Mouse (Mus musculus) spleen, adult 2 months (tissue): Measurements from ENCODE around the gene Fdx1l. TPM values are rescaled to one million over a fixed set of nuclear protein-coding genes. Genes with fewer than 3 reads are reported as not detected.

Experiments used
- DNase-seq, 2 experiments: peaks; one replicate each; pipeline versions ENCODE4 v3.0.0 to v3.0.0-alpha.2; 2012 to 2021; ENCODE audit warnings: low spot score in 2 of 2, low read depth in 1 of 2
- H3K27ac ChIP-seq: fragments of 200-500 bp; 2 replicates; pipeline ENCODE4 v1.5.1; 2012; ENCODE audit warnings: low read length, inconsistent platforms; ENCODE audit not compliant: insufficient read depth
- H3K27me3 ChIP-seq: fragments of 200-500 bp; 2 replicates; pipeline ENCODE4 v1.6.1; 2012; ENCODE audit warnings: mild to moderate bottlenecking, moderate library complexity, low read length, inconsistent platforms; ENCODE audit not compliant: control insufficient read depth, insufficient read depth
- H3K36me3 ChIP-seq: fragments of 200-500 bp; 2 replicates; pipeline ENCODE4 v1.6.1; 2012; ENCODE audit warnings: mild to moderate bottlenecking, low read length, inconsistent platforms; ENCODE audit not compliant: control insufficient read depth, insufficient read depth
- H3K4me1 ChIP-seq: fragments of 200-500 bp; 2 replicates; pipeline ENCODE4 v1.6.1; 2011; ENCODE audit warnings: inconsistent platforms; ENCODE audit not compliant: control insufficient read depth, insufficient read depth, insufficient read length
- H3K4me3 ChIP-seq: fragments of 200-500 bp; 2 replicates; pipeline ENCODE4 v1.5.1; 2011; ENCODE audit warnings: mild to moderate bottlenecking, inconsistent platforms; ENCODE audit not compliant: insufficient read depth, insufficient read length; ENCODE audit errors: extremely low read depth
- CTCF ChIP-seq: fragments of 200-500 bp; IDR thresholded peaks from 2 replicates; pipeline ENCODE4 v1.5.1; 2011; ENCODE audit warnings: mild to moderate bottlenecking, inconsistent platforms; ENCODE audit not compliant: insufficient read depth, insufficient read length, insufficient replicate concordance; ENCODE audit errors: extremely low read depth
- POLR2A ChIP-seq: fragments of 200-500 bp; IDR thresholded peaks from 2 replicates; pipeline ENCODE4 v1.6.1; 2011; ENCODE audit warnings: low read depth, low read length, inconsistent platforms
- WGBS: fragments of 180-500 bp; shearing (Covaris S2); methylation state at CpG from one replicate; pipeline ENCODE4 v1.1.7; 2018; 5-methylcytosine and 5-hydroxymethylcytosine counted together
- polyA plus RNA-seq: library from polyadenylated mRNA; depleted of rRNA; stranded (reverse); fragments of >200 nt; gene quantifications from 2 replicates; pipeline ENCODE4 v1.2.3, GENCODE M21; 2012

The Fdx1l gene
- polyA plus RNA-seq, 1 experiment = 38.3 TPM

DNA sequence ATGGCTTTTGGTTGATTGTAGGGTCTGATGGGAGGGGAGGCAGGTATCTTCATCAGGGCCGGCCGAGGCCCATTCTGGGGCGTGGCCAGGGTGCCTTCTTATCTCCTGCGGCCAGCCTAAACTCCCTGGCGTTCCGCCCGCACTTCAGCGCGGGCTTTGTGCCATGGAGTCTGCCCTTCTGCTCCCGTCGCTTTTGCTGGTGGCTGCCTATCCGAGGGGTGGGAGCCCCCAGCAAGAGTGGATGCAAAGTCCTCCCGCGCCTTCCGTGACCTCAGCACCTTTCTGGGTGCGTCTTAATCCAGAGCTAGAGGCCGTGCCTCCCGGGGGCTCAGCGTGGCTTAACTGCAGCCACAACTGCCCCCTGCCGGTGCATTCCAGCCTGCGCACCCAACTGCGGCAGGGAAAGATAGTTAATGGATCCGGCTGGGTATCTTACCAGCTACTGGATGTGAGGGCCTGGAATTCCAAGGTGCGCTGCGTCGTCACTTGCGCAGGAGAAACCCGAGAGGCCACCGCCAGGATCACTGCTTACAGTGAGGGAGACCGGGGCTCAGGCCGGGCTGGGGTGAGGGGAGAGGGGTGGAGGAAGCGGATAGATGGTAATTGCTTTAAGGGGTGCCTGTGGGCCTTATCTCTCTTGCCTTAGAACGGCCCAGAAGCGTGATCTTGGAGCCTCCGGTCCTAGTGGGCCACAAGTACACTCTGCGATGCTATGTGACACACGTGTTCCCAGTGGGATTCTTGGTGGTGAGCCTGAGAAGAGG is 43.9 kb downstream of the Fdx1l start, which contains the start of gene Icam4:
TSS of gene Icam4 (plus strand) at position 83 of the 764 bp plus-strand sequence.
- H3K36me3 ChIP-seq = peaks cover 27% of the 10 kb centered on the region
- peaks cover 22% of the 10 kb centered on the region for H3K4me1 ChIP-seq
- H3K27me3 ChIP-seq = peaks cover 8% of the 10 kb centered on the region
- 5% methylated on average over 37 of the region's 37 CpGs for WGBS
- DNase-seq = peak in 1 of 2 experiments; percentile 76
- peak within 1 kb of the TSS; percentile 26 for H3K4me3 ChIP-seq
- TF ChIP-seq POLR2A = no peak
- peak; percentile 85 for TF ChIP-seq CTCF
- H3K27ac ChIP-seq = peak within 1 kb of the TSS; percentile 34; the same call in 1 of the 2 replicates

DNA sequence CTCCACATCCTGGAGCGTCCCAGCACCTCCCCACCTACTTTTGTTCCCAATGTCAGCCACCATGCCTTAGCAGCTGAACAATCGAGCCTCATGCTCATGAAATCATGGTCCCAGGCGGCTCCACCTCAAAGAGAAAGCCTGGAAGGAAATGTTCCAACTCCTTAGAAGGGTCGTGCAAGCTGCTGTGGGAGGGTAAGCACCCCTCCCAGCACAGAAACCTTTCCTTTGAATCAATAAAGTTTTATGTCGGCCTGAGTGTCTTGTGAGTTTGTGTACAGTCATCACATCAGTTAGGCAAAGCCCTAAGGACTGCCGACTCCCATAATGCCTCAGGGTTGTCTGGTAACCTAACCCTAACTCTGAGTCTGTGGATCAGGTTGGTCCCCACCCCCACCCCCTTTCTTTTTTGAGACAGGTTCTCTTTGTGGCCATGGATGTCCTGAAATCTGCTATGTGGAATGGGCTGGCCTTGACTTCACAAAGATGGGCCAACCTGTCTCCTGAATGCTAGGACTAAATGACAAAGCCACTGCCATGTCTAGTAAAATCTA is 44.8 kb downstream of the Fdx1l start:
- Histone ChIP-seq H3K4me3 (no peak overlapping the region), H3K27ac (no peak overlapping the region; the same call in 1 of the 2 replicates), H3K27me3 (peaks cover 6% of the 10 kb centered on the region; the same call in 1 of the 2 replicates), H3K4me1 (peaks cover 22% of the 10 kb centered on the region), H3K36me3 (peaks cover 32% of the 10 kb centered on the region)
- WGBS = 82% methylated on average over 6 of the region's 6 CpGs
- TF ChIP-seq CTCF = no peak
- no peak for TF ChIP-seq POLR2A
- DNase-seq = no peak

DNA sequence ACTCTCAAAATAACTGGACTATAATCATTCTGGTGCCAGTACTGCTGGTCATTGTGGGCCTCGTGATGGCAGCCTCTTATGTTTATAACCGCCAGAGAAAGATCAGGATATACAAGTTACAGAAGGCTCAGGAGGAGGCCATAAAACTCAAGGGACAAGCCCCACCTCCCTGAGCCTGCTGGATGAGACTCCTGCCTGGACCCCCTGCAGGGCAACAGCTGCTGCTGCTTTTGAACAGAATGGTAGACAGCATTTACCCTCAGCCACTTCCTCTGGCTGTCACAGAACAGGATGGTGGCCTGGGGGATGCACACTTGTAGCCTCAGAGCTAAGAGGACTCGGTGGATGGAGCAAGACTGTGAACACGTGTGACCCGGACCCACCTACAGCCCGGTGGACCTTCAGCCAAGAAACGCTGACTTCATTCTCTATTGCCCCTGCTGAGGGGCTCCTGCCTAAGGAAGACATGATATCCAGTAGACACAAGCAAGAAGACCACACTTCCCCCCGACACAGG is 45.6 kb downstream of the Fdx1l start:
- no peak for DNase-seq
- H3K27me3 ChIP-seq = 0 out of 2 replicates have a peak, but pooled peaks cover 2% of the 10 kb centered on the region
- H3K4me3 ChIP-seq = no peak overlapping the region
- H3K36me3 ChIP-seq = peaks cover 32% of the 10 kb centered on the region
- TF ChIP-seq POLR2A = no peak
- no peak for TF ChIP-seq CTCF
- 87% methylated on average over 8 of the region's 8 CpGs for WGBS
- peaks cover 14% of the 10 kb centered on the region; the same call in 1 of the 2 replicates for H3K4me1 ChIP-seq
- H3K27ac ChIP-seq = no peak overlapping the region

GRCm38 (mm10) chr9:21026849-21027248 is 46.6 kb downstream of the Fdx1l start:
- Histone ChIP-seq H3K36me3 (peaks cover 38% of the 10 kb centered on the region), H3K27ac (no peak overlapping the region), H3K4me1 (peaks cover 8% of the 10 kb centered on the region; the same call in 1 of the 2 replicates), H3K27me3 (no peaks in the 10 kb centered on the region), H3K4me3 (no peak overlapping the region)
- no peak for TF ChIP-seq POLR2A
- TF ChIP-seq CTCF = no peak
- 92% methylated on average over 12 of the region's 12 CpGs for WGBS
- DNase-seq = no peak

- H3K4me1 ChIP-seq = peaks cover 8% of the 10 kb centered on the region; the same call in 1 of the 2 replicates
- H3K27me3 ChIP-seq = no peaks in the 10 kb centered on the region
- H3K4me3 ChIP-seq = no peak overlapping the region
- no peak for TF ChIP-seq CTCF
- TF ChIP-seq POLR2A = no peak
- H3K27ac ChIP-seq = no peak overlapping the region
- 94% methylated on average over 19 of the region's 19 CpGs for WGBS
- H3K36me3 ChIP-seq = peaks cover 49% of the 10 kb centered on the region
- DNase-seq = no peak
These were observed 48.1 kb downstream of the Fdx1l start for GRCm38 (mm10) chr9:21025258-21025810.

DNA sequence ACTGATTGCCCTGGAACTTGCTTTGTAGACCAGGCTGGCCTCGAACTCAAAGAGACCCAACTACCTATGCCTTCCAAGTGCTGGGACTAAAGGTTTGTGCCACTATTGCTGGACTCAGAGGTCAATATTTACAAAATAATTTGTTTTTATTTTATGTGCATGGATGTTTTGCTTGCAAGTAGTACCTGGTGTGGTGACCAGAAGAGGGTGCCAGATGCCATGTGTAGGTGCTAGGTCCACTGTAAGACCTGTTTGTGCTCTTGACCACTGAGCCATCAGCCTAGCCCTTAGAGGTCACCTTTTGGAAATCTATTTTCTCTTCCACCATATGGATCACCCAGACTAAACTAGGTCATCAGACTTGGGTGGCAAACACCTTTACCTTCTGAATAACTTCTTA is 50.7 kb downstream of the Fdx1l start:
- 86% methylated on average over 1 of the region's 1 CpGs for WGBS

DNA sequence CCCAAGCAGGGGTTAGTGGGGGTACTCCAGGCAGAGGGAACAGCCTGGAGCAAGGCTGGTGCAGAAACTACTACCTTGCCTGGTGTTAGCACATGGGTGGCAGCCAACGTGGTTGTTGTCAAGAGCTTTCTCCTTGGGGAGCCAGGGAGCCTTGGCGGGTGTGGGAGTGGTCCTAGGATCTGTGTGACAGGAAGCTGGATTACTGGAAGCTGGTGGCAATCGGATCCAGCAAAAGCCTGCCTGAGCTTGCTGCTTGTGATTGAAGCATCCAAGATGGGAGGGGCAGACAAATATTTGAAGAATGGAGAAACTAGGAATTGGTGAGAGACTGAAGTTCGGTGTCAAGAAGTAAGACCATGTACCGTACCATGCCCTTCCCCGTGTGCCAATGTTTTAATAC is 51.1 kb downstream of the Fdx1l start:
- Histone ChIP-seq H3K27ac (no peak overlapping the region), H3K27me3 (no peaks in the 10 kb centered on the region), H3K36me3 (peaks cover 44% of the 10 kb centered on the region), H3K4me1 (peaks cover 7% of the 10 kb centered on the region; the same call in 1 of the 2 replicates), H3K4me3 (no peak overlapping the region)
- no peak for TF ChIP-seq CTCF
- TF ChIP-seq POLR2A = no peak
- WGBS = 87% methylated on average over 6 of the region's 6 CpGs
- no peak for DNase-seq

More for the DNA sequence above, 50.7 kb downstream of the Fdx1l start:
- peaks cover 46% of the 10 kb centered on the region for H3K36me3 ChIP-seq
- DNase-seq = no peak
- H3K27ac ChIP-seq = no peak overlapping the region
- TF ChIP-seq POLR2A = no peak
- no peak for TF ChIP-seq CTCF
- no peaks in the 10 kb centered on the region for H3K27me3 ChIP-seq
- H3K4me3 ChIP-seq = no peak overlapping the region
- peaks cover 3% of the 10 kb centered on the region; the same call in 1 of the 2 replicates for H3K4me1 ChIP-seq
